Mouse (Mus musculus) mouse embryonic stem cell (cell line): Measurements from ENCODE around the gene Stkld1.

Experiments
- in situ Hi-C, 2 experiments: fragments of 300-500 bp; cut with MboI; formaldehyde crosslinking; loops; 1 replicate in 1 of 2; 3 replicates in 1 of 2; pipeline ENCODE4 v1.14.3; 2019 to 2020; ENCODE audit warnings: low sequenced_read_pairs in 2 of 2, low pct_unique_long_range_greater_than_20kb in 1 of 2, mixed read lengths in 1 of 2; ENCODE audit not compliant: unreplicated experiment in 1 of 2

The Stkld1 gene

GRCm38 (mm10) chr2:26913416-26914147, 20.3 kb upstream of the Stkld1 start:
- in situ Hi-C loops: no loop called here

DNA sequence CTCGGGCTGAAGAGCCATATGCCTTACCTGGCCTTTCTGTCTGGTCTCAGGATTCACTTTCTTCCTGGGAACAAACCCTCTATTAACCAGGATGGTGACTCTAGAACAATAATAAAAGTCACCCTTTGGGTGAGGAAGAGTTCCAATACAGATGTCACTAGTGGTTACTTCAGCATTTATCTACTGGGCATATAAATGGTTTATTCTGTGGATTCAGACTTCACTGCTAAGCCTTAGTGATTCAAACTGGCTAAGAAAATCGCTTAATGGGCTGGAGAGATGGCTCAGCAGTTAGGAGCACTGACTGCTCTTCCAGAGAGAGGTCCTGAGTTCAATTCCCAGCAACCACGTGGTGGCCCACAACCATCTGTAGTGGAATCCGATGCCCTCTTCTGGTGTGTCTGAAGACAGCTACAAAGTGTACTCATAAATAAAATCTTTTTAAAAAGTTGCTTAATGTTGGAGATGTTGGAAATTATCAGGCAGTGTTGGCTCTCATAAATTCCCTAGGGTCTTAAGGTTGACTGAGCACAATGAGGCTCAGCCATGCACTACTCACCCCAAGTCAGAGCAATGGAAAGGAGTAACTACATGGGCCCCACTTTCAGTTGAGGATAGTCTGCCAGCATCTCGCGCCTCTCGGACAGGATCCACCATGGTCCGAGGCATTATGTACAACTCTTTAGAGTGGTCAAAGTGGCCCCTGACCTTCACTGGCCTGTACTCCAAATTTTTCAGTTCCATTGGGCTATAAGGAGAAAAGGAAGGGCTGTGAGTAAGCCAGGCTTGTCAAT, 19.5 kb upstream of the Stkld1 start:
- in situ Hi-C loops: no loop called here

DNA sequence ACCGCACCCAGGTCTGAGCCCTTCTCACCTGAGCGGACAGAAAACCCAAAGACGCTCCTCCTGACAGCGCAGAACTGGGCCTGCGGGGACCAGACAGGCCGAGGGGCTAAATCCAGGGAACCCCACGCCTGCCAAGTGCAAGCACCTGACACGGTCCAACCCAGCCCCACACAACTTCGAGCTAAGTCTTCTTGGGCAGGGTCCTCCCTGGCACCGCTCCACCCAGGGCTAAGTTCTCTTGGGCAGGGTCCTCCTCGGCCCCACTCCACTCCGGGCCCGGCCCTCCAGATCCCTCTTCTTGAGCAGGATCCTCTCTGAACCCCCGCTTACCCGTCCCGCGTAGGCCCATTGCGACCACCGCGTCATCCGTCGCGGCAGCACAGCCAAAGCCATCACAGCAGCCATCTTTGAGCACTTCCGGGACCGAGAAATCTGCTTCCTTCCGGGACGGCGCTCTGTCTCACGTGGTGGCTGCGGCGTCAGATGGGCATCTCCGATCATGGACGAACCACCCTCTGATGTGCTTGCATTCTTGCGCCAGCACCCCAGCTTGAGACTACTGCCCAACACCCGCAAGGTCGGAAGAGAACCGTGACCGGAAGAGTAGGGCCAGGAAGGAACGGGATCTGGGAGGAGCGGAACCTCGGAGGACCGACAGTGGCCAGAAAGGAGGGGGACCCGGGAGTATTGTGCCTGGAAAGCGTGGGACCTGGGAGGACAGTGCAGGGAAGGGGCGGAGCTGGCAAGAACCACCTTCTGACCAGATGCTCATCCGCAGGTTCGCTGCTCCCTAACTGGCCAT, 17.7 kb upstream of the Stkld1 start, which contains the start of the genes Surf2 and Surf1:
Gene Surf2, plus strand, starts transcription at position 441 of the 802 bp plus-strand sequence.
Gene Surf1, minus strand, starts transcription at position 604 of the 802 bp plus-strand sequence.
- in situ Hi-C loops: no loop called here

GRCm38 (mm10) chr2:26916738-26917137, 17.1 kb upstream of the Stkld1 start:
- in situ Hi-C loops: no loop called here

GRCm38 (mm10) chr2:26919684-26920083, 14.2 kb upstream of the Stkld1 start:
- in situ Hi-C loops: no loop called here

DNA sequence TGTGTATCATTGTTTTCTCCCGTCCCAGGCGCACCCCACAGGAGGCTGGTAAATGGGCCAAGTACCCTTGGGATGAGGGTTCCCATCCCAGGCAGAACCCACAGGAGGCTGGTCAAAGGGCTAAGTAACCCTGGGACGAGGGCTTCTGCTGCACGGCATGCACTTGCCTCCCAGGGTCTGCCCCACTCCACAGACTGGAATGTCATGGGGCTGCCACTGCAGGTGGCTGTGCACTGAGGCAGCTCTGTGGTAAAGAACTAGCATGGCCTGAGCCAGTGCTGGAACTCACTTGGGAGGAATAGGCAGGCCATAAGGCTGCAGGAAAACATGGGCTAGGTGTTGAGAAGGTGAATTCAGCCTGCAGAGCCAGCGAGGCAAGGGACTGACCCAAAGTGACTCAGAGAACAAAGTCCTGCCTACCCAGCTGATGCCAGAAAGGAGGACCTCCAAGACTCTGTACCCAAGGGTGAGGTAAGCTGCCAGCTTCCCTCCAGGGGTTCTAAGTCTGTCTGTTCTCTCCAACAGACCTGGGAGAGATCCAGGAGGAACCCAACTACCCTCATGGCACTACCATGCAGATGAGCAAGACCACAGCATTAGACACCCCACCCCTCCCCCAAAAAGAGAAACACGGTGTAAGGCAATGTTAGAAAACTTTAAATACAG, 13.5 kb upstream of the Stkld1 start:
- in situ Hi-C loops: no loop called here

- in situ Hi-C loops: no loop called here
Measured at GRCm38 (mm10) chr2:26921784-26922183, 12.1 kb upstream of the Stkld1 start.

GRCm38 (mm10) chr2:26927745-26928476, 5.9 kb upstream of the Stkld1 start:
- in situ Hi-C loops: no loop called here

DNA sequence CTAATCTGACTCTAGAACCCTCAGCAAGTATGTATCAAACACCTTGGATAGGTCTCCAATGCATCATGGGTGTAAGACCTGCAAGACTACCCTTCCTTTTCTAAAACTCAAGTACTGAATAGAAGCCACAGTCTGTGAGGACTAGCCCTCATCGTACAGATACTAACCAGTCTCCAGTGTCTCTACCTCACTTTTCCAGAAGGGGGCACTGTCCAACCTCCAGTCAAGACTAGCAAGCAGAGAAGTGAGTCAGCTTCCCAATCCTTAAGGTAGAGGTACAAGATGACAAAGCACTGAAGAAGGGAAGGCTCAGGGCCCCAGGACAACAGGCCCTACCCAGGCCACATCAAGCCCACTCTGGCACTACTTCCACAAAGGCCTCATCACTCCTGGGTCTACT, 3.5 kb upstream of the Stkld1 start:
- in situ Hi-C loops: no loop called here

GRCm38 (mm10) chr2:26932473-26933303, 1.2 kb upstream of the Stkld1 start:
- in situ Hi-C loops: no loop called here

DNA sequence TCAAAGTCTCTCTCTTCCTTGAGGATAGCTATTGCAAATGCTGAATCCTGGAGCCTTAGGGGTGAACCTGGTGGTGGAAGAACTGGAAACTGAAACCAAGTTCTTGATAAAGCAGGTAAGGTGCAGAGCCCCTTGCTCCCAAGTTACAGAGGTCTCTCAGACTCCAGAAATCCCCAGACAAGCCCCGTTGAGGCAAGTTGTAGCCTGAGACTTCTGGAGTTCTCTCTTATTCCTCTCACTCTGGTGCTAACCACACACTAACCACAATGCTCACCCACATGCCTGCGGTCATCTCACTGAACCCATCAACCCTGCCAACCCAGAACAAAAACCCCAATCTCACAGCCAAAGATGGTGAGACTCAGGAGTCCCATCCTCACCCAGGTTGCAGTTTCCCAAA, 1.4 kb downstream of the Stkld1 start:
- in situ Hi-C loops: no loop called here

- in situ Hi-C loops: no loop called here
Measured at GRCm38 (mm10) chr2:26936425-26936824, 2.6 kb downstream of the Stkld1 start.

- in situ Hi-C loops: no loop called here
Measured at GRCm38 (mm10) chr2:26941539-26941938, 7.7 kb downstream of the Stkld1 start.

- in situ Hi-C loops: no loop called here
Measured at GRCm38 (mm10) chr2:26943253-26943652, 9.4 kb downstream of the Stkld1 start.

DNA sequence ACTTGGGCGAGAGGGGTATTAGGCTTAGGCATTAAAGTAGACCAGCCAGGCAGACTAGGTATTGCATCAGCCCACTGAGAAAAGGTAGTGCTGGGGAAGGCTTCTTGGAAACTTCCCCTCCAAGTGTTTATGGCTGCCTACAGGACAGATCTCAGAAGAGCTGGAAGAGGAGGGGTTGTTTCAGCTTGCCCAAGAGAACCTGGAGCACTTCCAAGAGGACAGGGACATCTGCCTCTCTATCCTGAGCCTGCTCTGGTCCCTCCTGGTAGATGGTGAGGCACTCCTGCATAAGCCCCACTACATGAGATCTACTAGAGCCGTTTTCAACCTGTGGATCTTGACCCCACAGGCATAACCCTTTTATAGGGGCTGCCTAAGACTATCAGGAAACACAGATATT, 16.6 kb downstream of the Stkld1 start:
- in situ Hi-C loops: no loop called here

- in situ Hi-C loops: no loop called here
Measured at GRCm38 (mm10) chr2:26951346-26951905, 17.6 kb downstream of the Stkld1 start.

DNA sequence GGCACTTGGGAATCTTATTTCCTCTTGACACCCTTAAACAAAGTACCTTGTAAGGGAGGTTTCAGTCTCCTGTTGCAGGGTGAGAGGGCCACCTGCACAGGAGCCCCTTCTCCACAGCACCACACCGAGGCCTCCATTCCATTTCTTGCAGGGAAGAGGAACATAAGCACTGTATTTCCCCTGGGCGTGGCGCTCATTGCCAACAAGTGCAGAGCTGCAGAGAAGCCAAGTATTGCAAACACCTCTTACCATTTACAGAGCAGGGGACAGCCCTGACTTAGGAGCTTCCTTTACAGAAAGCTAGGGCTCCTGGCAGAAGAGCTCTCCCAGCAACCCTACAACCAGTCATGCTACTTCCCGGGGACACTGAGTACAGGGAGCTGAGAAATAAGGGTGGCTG, 18.3 kb downstream of the Stkld1 start:
- in situ Hi-C loops: no loop called here
